Mouse (Mus musculus) cortical plate, adult 2 months (tissue): Measurements from ENCODE around the gene Pls1.

Experiments
- CTCF ChIP-seq: fragments of 200-500 bp; IDR thresholded peaks from 2 replicates; pipeline ENCODE4 v1.5.1; 2011; ENCODE audit warnings: mild to moderate bottlenecking, control low read depth, low read length; ENCODE audit not compliant: insufficient read depth; ENCODE audit errors: extremely low read depth
- POLR2A ChIP-seq: fragments of 200-500 bp; IDR thresholded peaks from 2 replicates; pipeline ENCODE4 v1.6.1; 2011; ENCODE audit warnings: mild to moderate bottlenecking, low read length, control low read depth; ENCODE audit not compliant: insufficient read depth; ENCODE audit errors: extremely low read depth

DNA sequence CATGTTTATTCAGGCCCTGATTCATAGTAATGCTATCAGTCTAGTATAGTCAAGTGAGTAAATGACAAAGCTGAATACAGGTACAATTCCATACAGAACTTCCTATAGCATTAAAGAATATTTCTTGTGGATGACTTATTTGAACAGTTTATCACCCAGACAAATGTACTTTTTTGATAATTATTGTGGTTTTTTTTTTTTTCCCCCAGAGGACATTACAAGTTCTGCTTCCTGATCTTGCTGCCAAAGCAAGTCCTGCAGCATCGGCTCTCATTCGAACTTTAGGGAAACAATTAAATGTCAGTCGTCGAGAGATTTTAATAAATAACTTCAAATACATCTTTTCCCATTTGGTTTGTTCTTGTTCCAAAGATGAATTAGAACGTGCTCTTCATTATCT lies 33.1 kb upstream of the Pls1 start:
- TF ChIP-seq CTCF (no peak), POLR2A (no peak)
